Mouse (Mus musculus): ENCODE results near the gene Vmn1r18. TPM values are rescaled to one million over a fixed set of nuclear protein-coding genes. Genes with fewer than 3 reads are reported as not detected.
"Not testable (repeated sequence)": the region's sequence is repeated elsewhere in the genome, so short reads cannot be mapped to it uniquely, and the experiment has no call there.

The Vmn1r18 gene
- polyA plus RNA-seq (2015; fragmentation: Nextera tagmentation; extraction: Ambion mirVana), result not detected in 2 replicates

DNA sequence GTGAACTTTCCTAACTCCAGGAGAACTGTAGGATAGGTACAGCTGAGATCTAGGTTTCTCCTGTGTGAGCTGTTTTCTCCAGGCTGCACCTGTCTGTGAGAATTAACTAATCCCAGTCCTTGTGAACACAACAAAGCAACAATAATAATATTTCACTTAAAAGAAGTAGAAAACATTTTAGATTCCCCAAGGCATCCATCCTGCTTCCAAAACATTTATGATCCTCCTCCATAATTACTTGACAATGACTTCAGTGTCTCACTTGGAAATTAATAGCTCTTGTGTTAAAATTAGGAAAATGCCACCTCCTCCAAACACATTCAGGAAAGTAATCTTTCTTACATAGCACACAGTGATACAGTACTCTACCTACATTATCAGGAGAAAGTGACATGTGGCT lies at the start of gene Vmn1r18:
Vmn1r18 (minus strand) TSS at position 101 of the 400 bp plus-strand sequence.
- Histone ChIP-seq H3K9me3 (ENCODE audit: low read length) (no peaks in the 10 kb centered on the region), H3K9ac (replicated peaks) (no peak within 1 kb of the TSS), H3K4me2 (ENCODE audit: low read depth, low read length) (no peak within 1 kb of the TSS), H3K27me3 (ENCODE audit: insufficient read depth, low read length) (no peaks in the 10 kb centered on the region), H3K4me3 (ENCODE audit: low read depth, low read length) (no peak within 1 kb of the TSS), H3K4me1 (ENCODE audit: insufficient read depth) (no peaks in the 10 kb centered on the region), H3K27ac (ENCODE audit: low read depth) (no peak within 1 kb of the TSS), H3K36me3 (replicated peaks; ENCODE audit: insufficient read depth, low read length) (no peaks in the 10 kb centered on the region)
- DNase-seq, result no peak
- ATAC-seq, result no peak
- no peak for TF ChIP-seq EP300 (IDR thresholded peaks at IDR 0.05; ENCODE audit: low read depth)
- TF ChIP-seq CTCF (IDR thresholded peaks at IDR 0.05; ENCODE audit: low read depth), result no peak

- ATAC-seq, result no peak
- Histone ChIP-seq H3K9ac (replicated peaks) (no peak overlapping the region), H3K4me2 (ENCODE audit: low read depth, low read length) (no peak overlapping the region), H3K4me3 (ENCODE audit: low read depth, low read length) (no peak overlapping the region), H3K4me1 (ENCODE audit: insufficient read depth) (no peaks in the 10 kb centered on the region), H3K27me3 (ENCODE audit: insufficient read depth, low read length) (no peaks in the 10 kb centered on the region), H3K27ac (ENCODE audit: low read depth) (no peak overlapping the region), H3K9me3 (ENCODE audit: low read length) (no peaks in the 10 kb centered on the region), H3K36me3 (replicated peaks; ENCODE audit: insufficient read depth, low read length) (no peaks in the 10 kb centered on the region)
- no peak for DNase-seq
- no peak for TF ChIP-seq CTCF (IDR thresholded peaks at IDR 0.05; ENCODE audit: low read depth)
- no peak for TF ChIP-seq EP300 (IDR thresholded peaks at IDR 0.05; ENCODE audit: low read depth)
- WGBS (ENCODE audit: insufficient replicate concordance), result 59% methylated on average over 1 of the region's 1 CpGs
These were observed 35.6 kb upstream of the Vmn1r18 start for GRCm38 (mm10) chr6:57431196-57431595.

- Histone ChIP-seq H3K4me2 (ENCODE audit: low read depth, low read length) (no peak within 1 kb of the TSS), H3K27ac (ENCODE audit: low read depth) (no peak within 1 kb of the TSS), H3K4me3 (ENCODE audit: low read depth, low read length) (no peak within 1 kb of the TSS), H3K9ac (replicated peaks) (no peak within 1 kb of the TSS), H3K4me1 (ENCODE audit: insufficient read depth) (no peaks in the 10 kb centered on the region), H3K36me3 (replicated peaks; ENCODE audit: insufficient read depth, low read length) (no peaks in the 10 kb centered on the region), H3K9me3 (ENCODE audit: low read length) (no peaks in the 10 kb centered on the region), H3K27me3 (ENCODE audit: insufficient read depth, low read length) (no peaks in the 10 kb centered on the region)
- ATAC-seq (no peak), DNase-seq (no peak)
- TF ChIP-seq EP300 (IDR thresholded peaks at IDR 0.05; ENCODE audit: low read depth), result no peak
- no peak for TF ChIP-seq CTCF (IDR thresholded peaks at IDR 0.05; ENCODE audit: low read depth)
- WGBS (ENCODE audit: insufficient replicate concordance), result 36% methylated on average over 1 of the region's 1 CpGs
These were observed 33.0 kb upstream of the Vmn1r18 start, which contains the start of gene Vmn1r20 for GRCm38 (mm10) chr6:57428630-57429029. Vmn1r20 (plus strand) TSS chr6:57428930.

DNA sequence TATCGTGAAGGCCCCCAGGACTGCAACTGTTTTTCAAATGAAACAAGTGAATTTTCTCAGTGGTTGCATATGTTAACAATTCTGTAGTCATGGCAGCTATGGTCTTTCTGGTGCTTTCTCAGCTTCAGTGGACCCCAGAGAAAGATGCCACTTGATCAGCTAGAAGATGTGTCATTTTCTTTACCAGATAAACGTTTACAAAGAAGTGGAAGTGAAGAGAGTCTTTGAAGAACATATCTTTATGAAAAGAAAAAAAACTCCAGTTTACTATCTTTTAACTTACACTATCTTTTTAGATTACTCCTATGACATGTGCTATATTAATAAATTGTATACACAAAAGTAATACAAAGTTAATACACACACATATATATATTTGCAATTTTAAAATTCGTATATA lies 7.9 kb upstream of the Vmn1r18 start, which contains the start of gene Vmn1r19:
Vmn1r19 (plus strand) TSS at position 301 of the 400 bp plus-strand sequence.
- not testable (repeated sequence) for H3K27me3 ChIP-seq (ENCODE audit: insufficient read depth, low read length); ATAC-seq; H3K36me3 ChIP-seq (replicated peaks; ENCODE audit: insufficient read depth, low read length); H3K9ac ChIP-seq (replicated peaks); DNase-seq; H3K4me3 ChIP-seq (ENCODE audit: low read depth, low read length); H3K9me3 ChIP-seq (ENCODE audit: low read length); H3K4me1 ChIP-seq (ENCODE audit: insufficient read depth); H3K27ac ChIP-seq (ENCODE audit: low read depth); H3K4me2 ChIP-seq (ENCODE audit: low read depth, low read length)
- 57% methylated on average over 3 of the region's 3 CpGs for WGBS (ENCODE audit: insufficient replicate concordance)

DNA sequence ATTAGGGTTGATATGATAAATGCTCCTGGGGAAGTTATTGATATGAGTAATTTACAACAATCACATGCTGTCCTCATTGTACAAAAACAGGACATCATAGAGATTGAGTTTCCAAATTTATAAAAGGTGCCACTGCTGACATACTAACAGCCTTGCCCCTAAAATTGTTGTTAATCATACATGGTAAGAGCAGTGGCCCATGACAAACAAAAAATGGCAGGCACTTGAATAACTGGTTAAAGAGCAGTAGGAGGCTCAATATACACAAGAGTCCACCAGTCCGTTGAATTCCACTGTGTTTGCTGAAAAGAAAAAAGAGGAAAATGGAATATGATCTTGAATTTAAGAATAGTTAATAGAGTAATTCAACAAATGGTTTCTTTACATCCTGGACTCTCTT lies 28.1 kb downstream of the Vmn1r18 start:
- 64% methylated on average over 1 of the region's 1 CpGs for WGBS (ENCODE audit: insufficient replicate concordance)

DNA sequence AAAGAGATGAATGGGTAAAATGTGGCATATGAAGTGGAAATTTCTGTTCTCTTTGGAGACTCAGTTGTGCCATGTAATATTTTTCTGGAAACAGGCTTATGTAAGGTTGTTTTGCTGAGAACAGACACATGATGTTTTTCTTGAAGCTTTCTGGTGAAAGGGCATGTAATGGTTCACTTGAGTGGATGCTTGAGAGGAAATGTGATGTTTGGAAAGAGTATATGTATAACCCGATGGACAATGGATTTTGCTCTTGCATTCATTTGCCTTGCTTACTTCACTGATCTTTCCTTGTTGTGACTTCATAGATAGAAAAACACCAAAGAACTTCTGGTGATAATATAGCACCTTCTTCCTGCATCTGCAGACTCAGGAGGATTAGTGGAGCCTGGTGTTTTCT lies 29.7 kb downstream of the Vmn1r18 start:
- not testable (repeated sequence) for H3K4me1 ChIP-seq (ENCODE audit: insufficient read depth); H3K36me3 ChIP-seq (replicated peaks; ENCODE audit: insufficient read depth, low read length); H3K27ac ChIP-seq (ENCODE audit: low read depth); H3K9ac ChIP-seq (replicated peaks); H3K9me3 ChIP-seq (ENCODE audit: low read length); H3K27me3 ChIP-seq (ENCODE audit: insufficient read depth, low read length); H3K4me3 ChIP-seq (ENCODE audit: low read depth, low read length); DNase-seq; H3K4me2 ChIP-seq (ENCODE audit: low read depth, low read length); ATAC-seq
- WGBS (ENCODE audit: insufficient replicate concordance), result 77% methylated on average over 1 of the region's 1 CpGs

More for the DNA sequence above, 28.1 kb downstream of the Vmn1r18 start:
- Histone ChIP-seq H3K9me3 (ENCODE audit: low read length) (no peaks in the 10 kb centered on the region), H3K27me3 (ENCODE audit: insufficient read depth, low read length) (no peaks in the 10 kb centered on the region), H3K4me2 (ENCODE audit: low read depth, low read length) (no peak overlapping the region), H3K36me3 (replicated peaks; ENCODE audit: insufficient read depth, low read length) (no peaks in the 10 kb centered on the region), H3K9ac (replicated peaks) (no peak overlapping the region), H3K4me1 (ENCODE audit: insufficient read depth) (no peaks in the 10 kb centered on the region), H3K4me3 (ENCODE audit: low read depth, low read length) (no peak overlapping the region), H3K27ac (ENCODE audit: low read depth) (no peak overlapping the region)
- TF ChIP-seq CTCF (IDR thresholded peaks at IDR 0.05; ENCODE audit: low read depth), result no peak
- no peak for TF ChIP-seq EP300 (IDR thresholded peaks at IDR 0.05; ENCODE audit: low read depth)
- ATAC-seq (no peak), DNase-seq (no peak)

GRCm38 (mm10) chr6:57363627-57364026 lies 32.0 kb downstream of the Vmn1r18 start, which contains the start of gene Vmn1r17:
Vmn1r17 (minus strand) TSS chr6:57363727.
- TF ChIP-seq CTCF (IDR thresholded peaks at IDR 0.05; ENCODE audit: low read depth) (no peak), EP300 (IDR thresholded peaks at IDR 0.05; ENCODE audit: low read depth) (no peak)

More at GRCm38 (mm10) chr6:57363627-57364026, 32.0 kb downstream of the Vmn1r18 start, which contains the start of gene Vmn1r17:
- no peaks in the 10 kb centered on the region for H3K9me3 ChIP-seq (ENCODE audit: low read length)
- no peak for ATAC-seq
- H3K4me1 ChIP-seq (ENCODE audit: insufficient read depth), result no peaks in the 10 kb centered on the region
- H3K36me3 ChIP-seq (replicated peaks; ENCODE audit: insufficient read depth, low read length), result no peaks in the 10 kb centered on the region
- no peak within 1 kb of the TSS for H3K27ac ChIP-seq (ENCODE audit: low read depth)
- H3K9ac ChIP-seq (replicated peaks), result no peak within 1 kb of the TSS
- no peaks in the 10 kb centered on the region for H3K27me3 ChIP-seq (ENCODE audit: insufficient read depth, low read length)
- WGBS (ENCODE audit: insufficient replicate concordance), result 78% methylated on average over 1 of the region's 1 CpGs
- no peak within 1 kb of the TSS for H3K4me3 ChIP-seq (ENCODE audit: low read depth, low read length)
- DNase-seq, result no peak
- no peak within 1 kb of the TSS for H3K4me2 ChIP-seq (ENCODE audit: low read depth, low read length)

Data from liver, postnatal 0 days (tissue).